23 mouse cellular contexts compared by ENCODE assay signal in genomic region chr15:97022213-97022612, GRCm38 (mm10). TPM values are rescaled to one million over a fixed set of nuclear protein-coding genes. Genes with fewer than 3 reads are reported as not detected.
DNase-seq lines count a peak whose midpoint lies in the region; ATAC-seq and TF ChIP-seq lines count a peak whose summit lies in the region.
"Had no signal": no experiment of that assay in that cellular context is flagged by ENCODE, and none has a peak within 500 bp of the region (broad histone marks: within the 10 kb centered on the region; RNA-seq: fewer than 3 reads in every experiment).

No protein-coding gene starts in this region.

- H3K9ac ChIP-seq in liver, adult 2 months (ENCODE audit: low read depth, low read length): no peak overlapping the region
- no peak overlapping the region for H3K9ac ChIP-seq in forebrain, embryonic 11.5 days (ENCODE audit: low read length)
- no peak overlapping the region for H3K9ac ChIP-seq in forebrain, embryonic 16.5 days (replicated peaks; ENCODE audit: low read depth, low read length)
- H3K9ac ChIP-seq: embryonic facial prominence, embryonic 12.5 days; forebrain, embryonic 12.5 days; forebrain, postnatal 0 days had no signal

- peaks cover 51% of the 10 kb centered on the region for H3K36me3 ChIP-seq in liver, adult 2 months (ENCODE audit: control insufficient read depth, insufficient read depth, low read length)
- H3K36me3 ChIP-seq in forebrain, embryonic 11.5 days (ENCODE audit: control insufficient read depth, insufficient read depth, low read length): no peaks in the 10 kb centered on the region
- no peaks in the 10 kb centered on the region for H3K36me3 ChIP-seq in forebrain, embryonic 16.5 days (ENCODE audit: control insufficient read depth, insufficient read depth)
- H3K36me3 ChIP-seq: embryonic facial prominence, embryonic 10.5 days; embryonic facial prominence, embryonic 12.5 days; forebrain, embryonic 12.5 days; G1E had no signal

- DNase-seq in liver, adult 2 months (ENCODE audit: extremely low read depth, low read depth, low spot score): peak; percentile 55
- DNase-seq in liver: no peak
- peak; percentile 67 for DNase-seq in ES-CJ7 (ENCODE audit: low read depth, low spot score)
- DNase-seq in R1 (ENCODE audit: low read depth, low spot score): peak; percentile 83
- DNase-seq in forebrain, embryonic 11.5 days (ENCODE audit: low spot score): no peak
- DNase-seq in urinary bladder, postnatal 10 days (ENCODE audit: low spot score): no peak
- DNase-seq: adrenal gland, adult 8-10 months; adrenal gland, postnatal 14 days; adrenal gland, postnatal 36 days; cerebellum, adult 11-12 months; cerebellum, adult 2 months; cerebellum, adult 9-10 months; cerebellum, postnatal 10 days; cerebellum, postnatal 25 days; forebrain, postnatal 0 days had no signal

- H3K27me3 ChIP-seq in liver, adult 2 months (ENCODE audit: control insufficient read depth, insufficient read depth, low read length): no peaks in the 10 kb centered on the region
- no peaks in the 10 kb centered on the region for H3K27me3 ChIP-seq in forebrain, embryonic 11.5 days (ENCODE audit: control insufficient read depth, insufficient read depth, low read length)
- no peaks in the 10 kb centered on the region for H3K27me3 ChIP-seq in forebrain, embryonic 16.5 days (replicated peaks; ENCODE audit: control insufficient read depth, insufficient read depth, low read length)
- H3K27me3 ChIP-seq: embryonic facial prominence, embryonic 12.5 days; forebrain, embryonic 12.5 days; Patski had no signal

- peaks cover 33% of the 10 kb centered on the region; the same call in 1 of the 2 replicates for H3K79me2 ChIP-seq in liver, adult 2 months (ENCODE audit: control insufficient read depth, insufficient read depth, low read length)

- no peaks in the 10 kb centered on the region for H3K9me3 ChIP-seq in forebrain, embryonic 11.5 days (ENCODE audit: control insufficient read depth, low read length)
- 0 out of 2 replicates have a peak, but pooled peaks cover 2% of the 10 kb centered on the region for H3K9me3 ChIP-seq in forebrain, embryonic 16.5 days (ENCODE audit: control insufficient read depth, low read length)
- H3K9me3 ChIP-seq: embryonic facial prominence, embryonic 10.5 days; forebrain, embryonic 12.5 days had no signal

- ATAC-seq in forebrain, embryonic 11.5 days (replicated peaks; ENCODE audit: low FRiP score): no peak
- no peak for ATAC-seq in forebrain, embryonic 16.5 days
- ATAC-seq: activated CD4-positive, CD25-positive, alpha-beta regulatory T cell, adult 4 months; forebrain, embryonic 14.5 days; forebrain, postnatal 0 days; Patski had no signal

- 47% methylated on average over 2 of the region's 2 CpGs for WGBS in liver, adult 2 months
- 90% methylated on average over 2 of the region's 2 CpGs for WGBS in forebrain, embryonic 11.5 days
- WGBS in forebrain, embryonic 16.5 days: 90% methylated on average over 2 of the region's 2 CpGs

- no peak overlapping the region for H3K4me2 ChIP-seq in forebrain, embryonic 11.5 days (ENCODE audit: low read depth, low read length, severe bottlenecking)
- H3K4me2 ChIP-seq in forebrain, embryonic 16.5 days (ENCODE audit: low read length): no peak overlapping the region
- H3K4me2 ChIP-seq: embryonic facial prominence, embryonic 12.5 days; forebrain, embryonic 12.5 days had no signal

- no peak for TF ChIP-seq CTCF in liver, adult 2 months (IDR thresholded peaks at IDR 0.05; ENCODE audit: low read depth, low read length)

- TF ChIP-seq POLR2A in liver, adult 2 months (IDR thresholded peaks at IDR 0.05; ENCODE audit: extremely low read depth, insufficient read depth, low read length): no peak

- H3K27ac ChIP-seq in liver, adult 2 months (replicated peaks; ENCODE audit: insufficient read depth, low read depth, low read length): no peak overlapping the region
- H3K27ac ChIP-seq in forebrain, embryonic 11.5 days (ENCODE audit: low read depth, low read length): no peak overlapping the region
- H3K27ac ChIP-seq in forebrain, embryonic 16.5 days (ENCODE audit: low read length): no peak overlapping the region
- H3K27ac ChIP-seq: embryonic facial prominence, embryonic 10.5 days; embryonic facial prominence, embryonic 12.5 days; forebrain, embryonic 12.5 days had no signal

- peaks cover 42% of the 10 kb centered on the region for H3K4me1 ChIP-seq in liver, adult 2 months (ENCODE audit: control insufficient read depth, insufficient read depth, low read length)
- no peaks in the 10 kb centered on the region for H3K4me1 ChIP-seq in forebrain, embryonic 11.5 days (replicated peaks; ENCODE audit: control insufficient read depth, insufficient read depth, low read length)
- no peaks in the 10 kb centered on the region for H3K4me1 ChIP-seq in forebrain, embryonic 16.5 days (replicated peaks; ENCODE audit: control insufficient read depth, insufficient read depth, low read length)
- H3K4me1 ChIP-seq: embryonic facial prominence, embryonic 10.5 days; embryonic facial prominence, embryonic 12.5 days; forebrain, embryonic 12.5 days had no signal

- no peak overlapping the region for H3K4me3 ChIP-seq in liver, adult 2 months (ENCODE audit: insufficient read depth, low read depth, low read length)
- no peak overlapping the region for H3K4me3 ChIP-seq in forebrain, embryonic 11.5 days (ENCODE audit: low read depth, low read length)
- no peak overlapping the region for H3K4me3 ChIP-seq in forebrain, embryonic 16.5 days (replicated peaks; ENCODE audit: low read length)
- H3K4me3 ChIP-seq: embryonic facial prominence, embryonic 10.5 days; embryonic facial prominence, embryonic 12.5 days; forebrain, embryonic 12.5 days had no signal

RNA-seq across cellular contexts. Expression of gene Slc38a4, which starts 33.5 kb away (rescaled TPM):
- 1,197 and 1,621 TPM in 2 replicates for total RNA-seq in liver, adult 2 months (2014; rRNA removed)
- 659 and 663 TPM in 2 replicates for polyA plus RNA-seq in liver, adult 2 months (2012; rRNA removed)
- 20.5 TPM in 2 replicates for polyA plus RNA-seq in forebrain, embryonic 11.5 days (2014; fragmentation: Nextera tagmentation; extraction: Ambion mirVana)
- polyA plus RNA-seq in forebrain, embryonic 16.5 days (2015; fragmentation: Nextera tagmentation; extraction: Ambion mirVana): 3.7 and 5.0 TPM in 2 replicates
- polyA plus RNA-seq: activated CD4-positive, CD25-positive, alpha-beta regulatory T cell, adult 4 months; G1E had no signal

Comparison
In these comparisons a context has a peak if more than half of its experiments do, and no peak if none do; other contexts are left out.
1. DNase-seq: peak in liver, adult 2 months (single experiment), ES-CJ7 (single experiment) and R1 (single experiment); none in liver (single experiment), forebrain, embryonic 11.5 days (single experiment) and urinary bladder, postnatal 10 days (single experiment).
2. RNA of gene Slc38a4, which starts 33.5 kb away (polyA plus RNA-seq): 659 to 663 TPM in liver, adult 2 months; 20.5 TPM in forebrain, embryonic 11.5 days and 3.7 to 5.0 TPM in forebrain, embryonic 16.5 days; every median in the first group is over 10 times any median in the second.